Mouse (Mus musculus): ENCODE data around the gene Snx17.

Gene Snx17

DNA sequence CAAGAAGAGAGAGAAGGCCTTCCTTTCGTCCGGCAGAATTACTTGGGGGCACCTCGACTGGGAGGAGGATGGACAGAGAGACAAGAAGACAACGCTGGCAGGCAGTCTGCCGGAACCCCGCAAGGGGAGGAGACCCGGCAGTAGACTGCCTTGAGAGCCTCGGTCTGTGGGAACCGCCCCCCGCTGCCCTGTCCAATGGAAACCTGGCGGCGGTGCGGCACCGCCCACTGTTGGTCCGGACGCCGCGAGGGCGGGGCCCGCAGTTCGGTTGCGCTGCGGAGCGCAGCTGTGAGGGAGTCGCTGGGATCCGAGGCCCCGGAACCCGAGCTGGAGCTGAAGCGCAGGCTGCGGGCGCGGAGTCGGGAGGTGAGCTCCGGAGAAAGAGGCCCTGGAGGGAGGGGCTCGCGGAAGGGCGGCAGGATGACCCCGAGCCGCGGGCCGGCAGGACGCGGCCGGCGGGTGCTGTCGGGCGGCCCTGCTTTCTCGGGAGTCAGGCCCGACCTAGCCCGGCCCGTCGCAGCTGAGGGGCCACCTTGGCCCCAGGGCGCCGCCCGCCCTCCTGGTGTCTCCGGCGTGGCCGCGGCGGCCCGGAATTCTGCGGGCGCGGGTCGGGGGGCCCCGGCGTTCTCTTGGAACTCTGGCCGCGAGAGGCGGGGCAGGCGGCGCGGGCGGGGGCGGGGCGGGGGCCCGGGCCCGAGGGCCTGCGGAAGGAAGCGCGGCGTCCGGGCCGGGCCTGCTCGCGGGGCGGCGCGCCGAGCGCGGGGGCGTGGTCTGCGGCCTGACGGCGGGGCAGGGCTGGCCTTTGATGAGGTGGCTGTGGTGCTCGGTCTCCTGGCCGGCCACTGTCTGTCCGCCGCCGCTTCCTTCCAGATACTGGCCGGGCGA is 47.9 kb downstream of the Snx17 start, which contains the start of the genes Nrbp1 and Gm9970:
Gene Nrbp1, plus strand, starts transcription at position 228 of the 885 bp plus-strand sequence.
Gene Gm9970, minus strand, starts transcription at position 596 of the 885 bp plus-strand sequence.
- DNase-seq = peak; percentile 95

DNA sequence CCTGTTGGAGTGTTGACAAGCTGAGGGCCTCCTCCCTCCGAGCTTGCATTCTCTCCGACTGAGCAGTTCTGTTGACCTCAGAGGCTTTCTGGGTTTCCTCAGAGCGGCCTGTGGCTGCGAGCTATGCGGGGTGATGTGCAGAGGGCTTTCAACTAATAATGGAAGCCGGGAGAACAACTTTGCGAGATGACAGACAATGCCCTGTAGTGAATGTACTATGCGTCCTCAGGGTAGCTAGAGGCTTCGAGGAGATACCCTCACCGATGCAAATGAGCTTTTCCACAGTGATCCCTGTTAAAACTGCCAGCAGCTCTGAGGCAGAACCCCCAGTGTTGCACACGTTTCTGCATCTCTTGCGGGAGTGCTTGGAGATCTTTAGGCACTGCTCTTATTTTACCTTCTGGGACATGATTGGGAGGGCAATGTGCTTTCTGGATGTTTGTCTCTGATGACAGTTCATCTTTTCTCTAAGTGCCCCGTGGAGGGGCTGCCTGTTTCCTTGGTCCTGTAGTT is 48.6 kb downstream of the Snx17 start:
- no peak for DNase-seq

DNA sequence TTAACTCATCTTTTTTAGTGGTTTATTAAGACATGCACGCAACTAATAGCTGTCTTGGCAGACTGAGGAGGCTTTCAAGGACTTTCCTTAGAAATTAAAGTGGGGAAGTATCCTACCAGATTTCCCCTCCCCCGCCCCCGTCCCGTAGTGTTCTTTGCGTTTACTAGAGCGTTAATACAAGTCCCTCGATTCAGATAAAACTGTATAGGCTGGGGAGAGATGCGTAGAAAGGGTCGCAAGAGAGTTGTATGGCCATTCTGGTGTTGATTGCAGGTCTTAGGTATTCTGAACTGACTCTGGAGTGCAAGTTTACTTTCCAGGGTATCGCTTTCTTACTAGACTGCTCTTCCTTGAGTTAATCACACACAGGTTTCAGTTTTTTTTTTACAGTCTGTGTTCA is 49.2 kb downstream of the Snx17 start:
- no peak for DNase-seq

Measured in lung, postnatal 14 days (tissue).